Mouse (Mus musculus): ENCODE data around the gene Tpst1. TPM values are rescaled to one million over a fixed set of nuclear protein-coding genes. Genes with fewer than 3 reads are reported as not detected.

The Tpst1 gene
- polyA plus RNA-seq, 1 experiment, result 9.4 TPM

GRCm38 (mm10) chr5:130078834-130079156, 5.7 kb downstream of the Tpst1 start:
- Histone ChIP-seq H3K27me3 (ENCODE audit: control insufficient read depth, insufficient read depth, insufficient read length) (no peaks in the 10 kb centered on the region), H3K4me3 (peak overlapping the region; percentile 35), H3K79me2 (ENCODE audit: control insufficient read depth, insufficient read depth) (no peaks in the 10 kb centered on the region), H3K4me2 (ENCODE audit: low read depth) (peak overlapping the region; percentile 91), H3ac (ENCODE audit: control insufficient read depth, insufficient read length) (peak overlapping the region; percentile 92), H3K36me3 (ENCODE audit: control insufficient read depth, insufficient read depth) (no peaks in the 10 kb centered on the region)
- TF ChIP-seq POLR2A (IDR thresholded peaks at IDR 0.05; ENCODE audit: insufficient read length, low read depth) (no peak), TCF3 (IDR thresholded peaks at IDR 0.05; ENCODE audit: insufficient read length, low read depth) (no peak), E2F4 (IDR thresholded peaks at IDR 0.05; ENCODE audit: insufficient read depth) (no peak), MYOG (IDR thresholded peaks at IDR 0.05; ENCODE audit: control insufficient read depth in 1 of 3, insufficient read depth in 1 of 3, insufficient read length in 2 of 3, low read depth in 2 of 3) (no peak), USF1 (IDR thresholded peaks at IDR 0.05; ENCODE audit: low read depth) (no peak), SRF (IDR thresholded peaks at IDR 0.05; ENCODE audit: control insufficient read depth, insufficient read length, low read depth) (no peak), POLR2AphosphoS2 (IDR thresholded peaks at IDR 0.05; ENCODE audit: insufficient read length, low read depth) (no peak), REST (IDR thresholded peaks at IDR 0.05; ENCODE audit: insufficient read depth, insufficient read length) (no peak), MAX (IDR thresholded peaks at IDR 0.05; ENCODE audit: low read depth) (no peak), MYOD1 (IDR thresholded peaks at IDR 0.05; ENCODE audit: control insufficient read depth in 1 of 3, insufficient read length in 2 of 3, low read depth in 2 of 3) (no peak), TCF12 (IDR thresholded peaks at IDR 0.05; ENCODE audit: insufficient read depth, poor library complexity, severe bottlenecking) (no peak), CEBPB (IDR thresholded peaks at IDR 0.05; ENCODE audit: insufficient read depth, poor library complexity, severe bottlenecking) (no peak)

GRCm38 (mm10) chr5:130079202-130080050, 6.3 kb downstream of the Tpst1 start:
- peak overlapping the region; percentile 92 for H3ac ChIP-seq (ENCODE audit: control insufficient read depth, insufficient read length)
- H3K79me2 ChIP-seq (ENCODE audit: control insufficient read depth, insufficient read depth), result no peaks in the 10 kb centered on the region
- peak overlapping the region; percentile 35 for H3K4me3 ChIP-seq
- TF ChIP-seq TCF3 (IDR thresholded peaks at IDR 0.05; ENCODE audit: insufficient read length, low read depth) (peak; percentile 8), MYOD1 (IDR thresholded peaks at IDR 0.05; ENCODE audit: control insufficient read depth in 1 of 3, insufficient read length in 2 of 3, low read depth in 2 of 3) (peak in 1 of 3 experiments; percentile 3), POLR2AphosphoS2 (IDR thresholded peaks at IDR 0.05; ENCODE audit: insufficient read length, low read depth) (peak; percentile 74), POLR2A (IDR thresholded peaks at IDR 0.05; ENCODE audit: insufficient read length, low read depth) (peak; percentile 92), TCF12 (IDR thresholded peaks at IDR 0.05; ENCODE audit: insufficient read depth, poor library complexity, severe bottlenecking) (no peak), CEBPB (IDR thresholded peaks at IDR 0.05; ENCODE audit: insufficient read depth, poor library complexity, severe bottlenecking) (no peak)
- no peaks in the 10 kb centered on the region for H3K36me3 ChIP-seq (ENCODE audit: control insufficient read depth, insufficient read depth)
- H3K4me2 ChIP-seq (ENCODE audit: low read depth), result peak overlapping the region; percentile 91
- no peaks in the 10 kb centered on the region for H3K27me3 ChIP-seq (ENCODE audit: control insufficient read depth, insufficient read depth, insufficient read length)

DNA sequence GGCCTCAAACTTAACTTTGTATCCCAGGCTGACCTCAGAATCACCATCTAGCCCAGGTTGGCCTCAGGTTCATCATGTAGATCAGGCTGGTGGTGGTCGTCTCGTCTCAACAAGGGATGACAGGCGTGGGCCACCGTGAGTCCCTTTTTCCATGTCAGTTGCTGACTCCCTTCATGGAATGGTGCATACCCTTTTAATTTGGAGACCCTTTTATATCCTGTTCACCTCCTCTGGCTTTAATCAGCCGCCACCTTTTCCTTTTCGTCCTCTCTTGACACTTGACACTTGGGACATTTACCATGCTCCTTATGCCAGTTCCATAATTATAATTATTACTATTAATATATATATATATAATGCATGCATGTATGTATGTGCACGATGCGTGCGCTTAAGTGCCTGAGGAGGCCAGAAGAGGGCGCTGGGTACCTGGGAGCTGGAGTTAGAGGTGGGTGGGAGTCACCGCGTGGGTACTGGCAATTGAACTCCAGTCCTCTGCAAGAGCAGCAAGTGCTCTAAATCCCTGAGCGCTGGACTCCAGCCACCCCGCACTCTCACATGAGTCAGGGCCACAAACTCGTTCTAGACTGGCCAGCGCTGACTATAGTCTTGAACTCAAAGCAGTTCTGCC, 7.0 kb downstream of the Tpst1 start:
- Histone ChIP-seq H3K4me2 (ENCODE audit: low read depth) (peak overlapping the region; percentile 91), H3K27me3 (ENCODE audit: control insufficient read depth, insufficient read depth, insufficient read length) (no peaks in the 10 kb centered on the region), H3K36me3 (ENCODE audit: control insufficient read depth, insufficient read depth) (no peaks in the 10 kb centered on the region), H3K4me3 (peak overlapping the region; percentile 35), H3ac (ENCODE audit: control insufficient read depth, insufficient read length) (peak overlapping the region; percentile 92), H3K79me2 (ENCODE audit: control insufficient read depth, insufficient read depth) (no peaks in the 10 kb centered on the region)
- TF ChIP-seq REST (IDR thresholded peaks at IDR 0.05; ENCODE audit: insufficient read depth, insufficient read length), result no peak
- no peak for TF ChIP-seq MYOD1 (IDR thresholded peaks at IDR 0.05; ENCODE audit: control insufficient read depth in 1 of 3, insufficient read length in 2 of 3, low read depth in 2 of 3)
- no peak for TF ChIP-seq POLR2AphosphoS2 (IDR thresholded peaks at IDR 0.05; ENCODE audit: insufficient read length, low read depth)
- no peak for TF ChIP-seq POLR2A (IDR thresholded peaks at IDR 0.05; ENCODE audit: insufficient read length, low read depth)
- TF ChIP-seq TCF3 (IDR thresholded peaks at IDR 0.05; ENCODE audit: insufficient read length, low read depth), result no peak

DNA sequence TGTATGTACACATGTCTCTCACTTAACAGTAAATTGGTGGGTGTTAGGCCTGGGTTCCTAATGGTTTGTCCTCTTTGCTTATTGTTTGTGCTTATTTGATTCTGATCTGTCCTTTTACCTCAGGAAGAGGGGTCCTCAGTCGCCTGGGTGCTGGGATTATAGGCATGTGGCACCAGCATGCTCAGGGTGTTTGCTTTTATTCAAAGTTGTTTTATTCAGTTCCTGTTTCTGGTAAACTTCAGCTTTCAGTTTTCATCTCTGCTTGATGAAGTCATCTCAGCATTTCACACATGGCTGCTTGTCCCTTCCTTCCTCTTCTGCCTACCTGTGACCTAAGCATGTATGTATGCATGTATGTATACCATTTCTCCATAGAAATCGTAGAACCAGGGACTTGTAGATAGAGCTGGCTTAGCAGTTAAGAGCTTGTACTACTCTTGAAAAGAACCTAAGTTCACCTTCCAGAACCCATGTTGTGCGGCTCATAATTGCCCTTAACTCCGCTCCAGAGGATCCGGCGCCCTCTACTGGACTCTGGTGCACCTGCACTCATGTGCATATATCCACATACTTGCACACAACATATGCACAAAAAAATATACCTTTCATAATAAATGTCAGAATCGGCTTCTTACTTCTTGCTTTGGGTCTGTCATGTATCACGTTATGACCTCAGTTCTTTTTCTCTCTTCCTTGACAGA, 8.2 kb downstream of the Tpst1 start:
- no peaks in the 10 kb centered on the region for H3K79me2 ChIP-seq (ENCODE audit: control insufficient read depth, insufficient read depth)

DNA sequence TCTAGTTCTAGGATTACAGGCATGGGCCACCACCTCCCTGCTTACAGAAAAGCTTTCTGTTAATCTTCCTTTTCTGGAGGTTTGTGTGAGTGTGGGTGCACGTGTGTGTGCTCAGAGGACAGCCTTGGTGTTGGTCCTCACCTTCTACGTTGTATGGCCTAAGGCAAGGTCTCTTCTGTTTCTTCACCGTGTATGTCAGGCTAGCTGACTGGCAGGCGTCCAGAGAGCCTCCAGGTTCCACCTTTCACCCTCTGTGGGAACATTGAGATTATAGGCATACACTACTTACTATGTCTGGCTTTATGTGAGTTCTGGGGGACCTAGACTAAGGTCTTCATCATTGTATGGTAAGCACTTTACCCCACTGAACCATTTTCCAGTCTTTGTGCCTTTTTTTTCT, 9.3 kb downstream of the Tpst1 start:
- no peaks in the 10 kb centered on the region for H3K27me3 ChIP-seq (ENCODE audit: control insufficient read depth, insufficient read depth, insufficient read length)
- no peak overlapping the region for H3K4me2 ChIP-seq (ENCODE audit: low read depth)
- TF ChIP-seq USF1 (IDR thresholded peaks at IDR 0.05; ENCODE audit: low read depth), result no peak
- TF ChIP-seq TCF12 (IDR thresholded peaks at IDR 0.05; ENCODE audit: insufficient read depth, poor library complexity, severe bottlenecking), result no peak
- TF ChIP-seq E2F4 (IDR thresholded peaks at IDR 0.05; ENCODE audit: insufficient read depth), result no peak
- TF ChIP-seq MAX (IDR thresholded peaks at IDR 0.05; ENCODE audit: low read depth), result no peak
- no peak for TF ChIP-seq CEBPB (IDR thresholded peaks at IDR 0.05; ENCODE audit: insufficient read depth, poor library complexity, severe bottlenecking)
- no peak for TF ChIP-seq MYOD1 (IDR thresholded peaks at IDR 0.05; ENCODE audit: control insufficient read depth in 1 of 3, insufficient read length in 2 of 3, low read depth in 2 of 3)
- TF ChIP-seq TCF3 (IDR thresholded peaks at IDR 0.05; ENCODE audit: insufficient read length, low read depth), result no peak
- H3K36me3 ChIP-seq (ENCODE audit: control insufficient read depth, insufficient read depth), result no peaks in the 10 kb centered on the region
- H3K4me3 ChIP-seq, result no peak overlapping the region
- no peak overlapping the region for H3ac ChIP-seq (ENCODE audit: control insufficient read depth, insufficient read length)
- no peaks in the 10 kb centered on the region for H3K79me2 ChIP-seq (ENCODE audit: control insufficient read depth, insufficient read depth)

More for the DNA sequence above, 8.2 kb downstream of the Tpst1 start:
- no peak for TF ChIP-seq REST (IDR thresholded peaks at IDR 0.05; ENCODE audit: insufficient read depth, insufficient read length)
- Histone ChIP-seq H3K36me3 (ENCODE audit: control insufficient read depth, insufficient read depth) (no peaks in the 10 kb centered on the region), H3K4me3 (no peak overlapping the region), H3K27me3 (ENCODE audit: control insufficient read depth, insufficient read depth, insufficient read length) (no peaks in the 10 kb centered on the region), H3K4me2 (ENCODE audit: low read depth) (no peak overlapping the region), H3ac (ENCODE audit: control insufficient read depth, insufficient read length) (no peak overlapping the region)
